Mouse (Mus musculus) left cerebral cortex, postnatal 14 days (tissue): ENCODE results near the gene 2310022A10Rik. TPM values are rescaled to one million over a fixed set of nuclear protein-coding genes. Genes with fewer than 3 reads are reported as not detected.

Experiments
- total RNA-seq, 2 experiments: library from RNA; stranded (reverse); gene quantifications; 2 replicates each; pipeline ENCODE4 v1.2.3; 2021

The 2310022A10Rik gene
- total RNA-seq, 2 experiments from 2014 or later: 24.5 to 27.8 TPM

Other genes starting within 250 kb of the 2310022A10Rik start
- gene Ltbp4, start 215.5 kb upstream of the 2310022A10Rik start, total RNA-seq: 10 to 100 TPM; 62.5 to 62.6 TPM
- gene Shkbp1, start 197.2 kb upstream of the 2310022A10Rik start, total RNA-seq: 10 to 100 TPM; 22.2 to 27.4 TPM
- not detected for gene Gm20479, start 195.8 kb upstream of the 2310022A10Rik start, total RNA-seq
- gene Sptbn4, start 105.5 kb upstream of the 2310022A10Rik start, total RNA-seq: 100 to 1,000 TPM; 128 to 132 TPM
- gene Blvrb, start 105.3 kb upstream of the 2310022A10Rik start, total RNA-seq: 10 to 100 TPM; 11.7 to 13.0 TPM
- 1 to 10 TPM; 3.0 to 3.1 TPM for gene Sertad3, start 79.5 kb upstream of the 2310022A10Rik start, total RNA-seq
- gene Sertad1, start 66.3 kb upstream of the 2310022A10Rik start, total RNA-seq: 10 to 100 TPM in 1 of 2 experiments, 1 to 10 TPM in 1; 8.7 to 12.9 TPM
- under 1 TPM; 0.57 to 0.66 TPM for gene Prx, start 53.9 kb upstream of the 2310022A10Rik start, total RNA-seq
- not detected for gene Hipk4, start 30.0 kb upstream of the 2310022A10Rik start, total RNA-seq
- gene Pld3, start within 50 bp of the 2310022A10Rik start, total RNA-seq: 100 to 1,000 TPM; 805 to 820 TPM
- 100 to 1,000 TPM; 114 to 147 TPM for gene Akt2, start 38.3 kb downstream of the 2310022A10Rik start, total RNA-seq
- gene Ttc9b, start 100.7 kb downstream of the 2310022A10Rik start, total RNA-seq: 100 to 1,000 TPM; 158 to 159 TPM
- gene Map3k10, start 121.4 kb downstream of the 2310022A10Rik start, total RNA-seq: 100 to 1,000 TPM; 228 to 233 TPM
- 1 to 10 TPM; 8.0 to 8.1 TPM for gene Zfp607b, start 136.1 kb downstream of the 2310022A10Rik start, total RNA-seq
- 10 to 100 TPM; 33.7 to 34.4 TPM for gene Zfp60, start 178.2 kb downstream of the 2310022A10Rik start, total RNA-seq